Comparison of ENCODE assay signal across 8 mouse cellular contexts in genomic region chr9:57600620-57601352, GRCm38 (mm10). TPM values are rescaled to one million over a fixed set of nuclear protein-coding genes. Genes with fewer than 3 reads are reported as not detected.
DNase-seq lines count a peak whose midpoint lies in the region; ATAC-seq and TF ChIP-seq lines count a peak whose summit lies in the region.

No protein-coding gene starts in this region.

- no peak overlapping the region for H3K27ac ChIP-seq in kidney, embryonic 16.5 days (ENCODE audit: low read length)

- H3K27me3 ChIP-seq in kidney, embryonic 16.5 days (ENCODE audit: insufficient read depth, low read length), result peaks cover 3% of the 10 kb centered on the region; the same call in 1 of the 2 replicates

- peak; percentile 39; the same call in 1 of the 2 replicates for ATAC-seq in kidney, embryonic 16.5 days (ENCODE audit: low FRiP score, low TSS enrichment)
- ATAC-seq in inflammation-experienced regulatory T-cells, adult 6 months, result no peak

- H3K4me3 ChIP-seq in lung, adult 2 months (replicated peaks; ENCODE audit: extremely low read depth, low read depth, low read length), result no peak overlapping the region
- H3K4me3 ChIP-seq in kidney, embryonic 16.5 days (ENCODE audit: low read length), result no peak overlapping the region

- no peak overlapping the region for H3K9ac ChIP-seq in kidney, embryonic 16.5 days (replicated peaks; ENCODE audit: low read length)

- no peaks in the 10 kb centered on the region for H3K9me3 ChIP-seq in kidney, embryonic 16.5 days (ENCODE audit: low read length)

- H3K4me2 ChIP-seq in kidney, embryonic 16.5 days (replicated peaks; ENCODE audit: low read depth, low read length), result no peak overlapping the region

- H3K4me1 ChIP-seq in lung, adult 2 months (ENCODE audit: control insufficient read depth, insufficient read depth, low read length), result no peaks in the 10 kb centered on the region
- peaks cover 31% of the 10 kb centered on the region for H3K4me1 ChIP-seq in kidney, embryonic 16.5 days (ENCODE audit: insufficient read depth, low read length)

- WGBS in lung, adult 2 months, result 19% methylated on average over 3 of the region's 3 CpGs
- WGBS in kidney, embryonic 16.5 days, result 3% methylated on average over 3 of the region's 3 CpGs

- TF ChIP-seq CTCF in lung, adult 2 months (IDR thresholded peaks at IDR 0.05; ENCODE audit: insufficient read depth, low read length), result no peak

- H3K36me3 ChIP-seq in kidney, embryonic 16.5 days (ENCODE audit: insufficient read depth, low read length), result no peaks in the 10 kb centered on the region

- peak; percentile 65 for DNase-seq in lung, postnatal 10 days
- no peak for DNase-seq in lung, adult 2 months
- DNase-seq in embryo, embryonic 9.5 days (ENCODE audit: extremely low spot score), result peak; percentile 65
- DNase-seq in retina, embryonic 14.5 days (ENCODE audit: low spot score), result peak; percentile 60
- DNase-seq in adrenal gland, adult (ENCODE audit: inconsistent age in 2 of 2, low spot score in 1 of 2), result no peak
- no peak for DNase-seq in layer of hippocampus, postnatal 14 days (ENCODE audit: low spot score in 2 of 2)

- no peak for TF ChIP-seq POLR2A in lung, adult 2 months (IDR thresholded peaks at IDR 0.05; ENCODE audit: borderline replicate concordance, extremely low read depth, low read depth, low read length)

RNA-seq across cellular contexts. Expression of gene Cplx3, which starts 5.3 kb away (rescaled TPM):
- not detected in 2 replicates for polyA plus RNA-seq in lung, adult 2 months (2012; rRNA removed)
- polyA plus RNA-seq in kidney, embryonic 16.5 days (2015; fragmentation: Nextera tagmentation; extraction: Ambion mirVana), result not detected in 2 replicates
- not detected for polyA plus RNA-seq in inflammation-experienced regulatory T-cells, adult 6 months (2017; shearing (Covaris generic))
- total RNA-seq in layer of hippocampus, postnatal 14 days (2021), result 1 to 10 TPM; 2.4 to 3.2 TPM

RNA-seq across cellular contexts. Expression of gene Ulk3, which starts 11.5 kb away (rescaled TPM):
- polyA plus RNA-seq in lung, adult 2 months (2012; rRNA removed), result 23.2 and 34.2 TPM in 2 replicates
- 18.3 and 22.7 TPM in 2 replicates for polyA plus RNA-seq in kidney, embryonic 16.5 days (2015; fragmentation: Nextera tagmentation; extraction: Ambion mirVana)
- polyA plus RNA-seq in inflammation-experienced regulatory T-cells, adult 6 months (2017; shearing (Covaris generic)), result 10 to 100 TPM; 31.1 to 35.4 (median 32.0) TPM
- total RNA-seq in layer of hippocampus, postnatal 14 days (2021), result 10 to 100 TPM; 24.1 to 24.5 TPM

RNA-seq across cellular contexts. Expression of gene Lman1l, which starts 19.8 kb away (rescaled TPM):
- 0.06 and 0.08 TPM in 2 replicates for polyA plus RNA-seq in lung, adult 2 months (2012; rRNA removed)
- polyA plus RNA-seq in kidney, embryonic 16.5 days (2015; fragmentation: Nextera tagmentation; extraction: Ambion mirVana), result not detected in 2 replicates
- under 1 TPM; 0.23 to 0.97 (median 0.40) TPM for polyA plus RNA-seq in inflammation-experienced regulatory T-cells, adult 6 months (2017; shearing (Covaris generic))
- not detected for total RNA-seq in layer of hippocampus, postnatal 14 days (2021)

RNA-seq across cellular contexts. Expression of gene Scamp2, which starts 40.0 kb away (rescaled TPM):
- 83.0 and 103 TPM in 2 replicates for polyA plus RNA-seq in lung, adult 2 months (2012; rRNA removed)
- polyA plus RNA-seq in kidney, embryonic 16.5 days (2015; fragmentation: Nextera tagmentation; extraction: Ambion mirVana), result 93.4 and 101 TPM in 2 replicates
- 10 to 100 TPM; 81.3 to 95.1 (median 84.9) TPM for polyA plus RNA-seq in inflammation-experienced regulatory T-cells, adult 6 months (2017; shearing (Covaris generic))
- 10 to 100 TPM; 26.6 to 28.0 TPM for total RNA-seq in layer of hippocampus, postnatal 14 days (2021)

RNA-seq across cellular contexts. Expression of gene Mpi, which starts 48.2 kb away (rescaled TPM):
- 18.1 and 28.4 TPM in 2 replicates for polyA plus RNA-seq in lung, adult 2 months (2012; rRNA removed)
- 54.6 and 57.2 TPM in 2 replicates for polyA plus RNA-seq in kidney, embryonic 16.5 days (2015; fragmentation: Nextera tagmentation; extraction: Ambion mirVana)
- 10 to 100 TPM; 14.3 to 16.0 (median 14.7) TPM for polyA plus RNA-seq in inflammation-experienced regulatory T-cells, adult 6 months (2017; shearing (Covaris generic))
- total RNA-seq in layer of hippocampus, postnatal 14 days (2021), result 10 to 100 TPM; 71.3 to 78.8 TPM

Comparison
In these comparisons a context has a peak if more than half of its experiments do, and no peak if none do; other contexts are left out.
1. DNase-seq: peak in lung, postnatal 10 days (single experiment), embryo, embryonic 9.5 days (single experiment) and retina, embryonic 14.5 days (single experiment); none in lung, adult 2 months (single experiment), adrenal gland, adult (0 of 2) and layer of hippocampus, postnatal 14 days (0 of 2).